Mouse (Mus musculus) intestine, embryonic 15.5 days (tissue): ENCODE results near the gene Zbtb49. TPM values are rescaled to one million over a fixed set of nuclear protein-coding genes. Genes with fewer than 3 reads are reported as not detected.
A peak's percentile ranks its signal among the peaks of the same experiment; 100 is the strongest.

ENCODE experiments used
- ATAC-seq: fragments of 200-750 bp; cut with Nextera tagmentation; 2 replicates; pipeline ENCODE4 v1.8.0; 2017; ENCODE audit warnings: moderate TSS enrichment, moderate library complexity
- H3K27ac ChIP-seq: fragments of 300-500 bp; sonication (generic); 2 replicates; pipeline ENCODE4 v1.5.1; 2015; ENCODE audit warnings: mild to moderate bottlenecking, inconsistent platforms
- H3K27me3 ChIP-seq: fragments of 300-500 bp; sonication (generic); replicated peaks from 2 replicates; pipeline ENCODE4 v1.6.1; 2015; ENCODE audit warnings: inconsistent platforms
- H3K36me3 ChIP-seq: fragments of 300-500 bp; sonication (generic); 2 replicates; pipeline ENCODE4 v1.6.1; 2015; ENCODE audit warnings: inconsistent platforms
- H3K4me1 ChIP-seq: fragments of 300-500 bp; sonication (generic); replicated peaks from 2 replicates; pipeline ENCODE4 v1.6.1; 2015; ENCODE audit warnings: inconsistent platforms
- H3K4me2 ChIP-seq: fragments of 300-500 bp; sonication (generic); replicated peaks from 2 replicates; pipeline ENCODE4 v1.6.1; 2015; ENCODE audit warnings: mild to moderate bottlenecking, inconsistent platforms
- H3K4me3 ChIP-seq: fragments of 300-500 bp; sonication (generic); replicated peaks from 2 replicates; pipeline ENCODE4 v1.5.1; 2015; ENCODE audit warnings: inconsistent platforms
- H3K9ac ChIP-seq: fragments of 300-500 bp; sonication (generic); 2 replicates; pipeline ENCODE4 v1.6.1; 2015; ENCODE audit warnings: inconsistent platforms
- H3K9me3 ChIP-seq: fragments of 300-500 bp; sonication (generic); 2 replicates; pipeline ENCODE4 v1.6.1; 2016; ENCODE audit warnings: inconsistent platforms
- WGBS: fragments of 180-500 bp; shearing (Covaris S2); methylation state at CpG from one replicate; pipeline ENCODE4 v1.1.7; 2015; 5-methylcytosine and 5-hydroxymethylcytosine counted together
- polyA plus RNA-seq: library from polyadenylated mRNA; unstranded; fragments of >200 nt; fragmentation: Nextera tagmentation; extraction: Ambion mirVana; gene quantifications from 2 replicates; pipeline ENCODE4 v1.2.1, GENCODE M21; 2015

Zbtb49 gene
- 9.2 TPM in 2 replicates for polyA plus RNA-seq

GRCm38 (mm10) chr5:38220328-38220912 lies at the start of gene Zbtb49, which contains the start of gene Lyar:
Gene Zbtb49, minus strand, starts transcription at chr5:38220457.
Gene Lyar, plus strand, starts transcription at chr5:38220470.
- Histone ChIP-seq H3K4me3 (peak within 1 kb of the TSS; percentile 93), H3K9ac (peak within 1 kb of the TSS; percentile 87), H3K27me3 (no peaks in the 10 kb centered on the region), H3K36me3 (peaks cover 5% of the 10 kb centered on the region; the same call in 1 of the 2 replicates), H3K4me1 (peaks cover 14% of the 10 kb centered on the region), H3K27ac (peak within 1 kb of the TSS; percentile 42; the same call in 1 of the 2 replicates), H3K9me3 (no peaks in the 10 kb centered on the region), H3K4me2 (peak within 1 kb of the TSS; percentile 84)
- ATAC-seq = peak; percentile 97
- WGBS = under 1% methylated on average over 55 of the region's 55 CpGs

GRCm38 (mm10) chr5:38260107-38260682 lies 39.9 kb upstream of the Zbtb49 start, which contains the start of gene Tmem128:
Gene Tmem128, plus strand, starts transcription at chr5:38260185.
- under 1% methylated on average over 40 of the region's 40 CpGs for WGBS
- peak within 1 kb of the TSS; percentile 68 for H3K9ac ChIP-seq
- H3K27ac ChIP-seq = peak within 1 kb of the TSS; percentile 89
- H3K27me3 ChIP-seq = no peaks in the 10 kb centered on the region
- peak; percentile 88 for ATAC-seq
- peak within 1 kb of the TSS; percentile 80 for H3K4me2 ChIP-seq
- H3K4me1 ChIP-seq = no peaks in the 10 kb centered on the region; the same call in 1 of the 2 replicates
- no peaks in the 10 kb centered on the region for H3K9me3 ChIP-seq
- H3K4me3 ChIP-seq = peak within 1 kb of the TSS; percentile 84
- H3K36me3 ChIP-seq = peaks cover 20% of the 10 kb centered on the region

GRCm38 (mm10) chr5:38259455-38260106 lies 39.3 kb upstream of the Zbtb49 start:
- ATAC-seq = no peak
- WGBS = 41% methylated on average over 9 of the region's 9 CpGs

GRCm38 (mm10) chr5:38258773-38259146 lies 38.5 kb upstream of the Zbtb49 start:
- Histone ChIP-seq H3K27me3 (no peaks in the 10 kb centered on the region), H3K4me2 (no peak overlapping the region), H3K36me3 (peaks cover 11% of the 10 kb centered on the region), H3K9ac (no peak overlapping the region), H3K9me3 (no peaks in the 10 kb centered on the region), H3K27ac (no peak overlapping the region), H3K4me1 (no peaks in the 10 kb centered on the region; the same call in 1 of the 2 replicates), H3K4me3 (no peak overlapping the region)
- ATAC-seq = no peak
- WGBS = 93% methylated on average over 5 of the region's 5 CpGs

More at GRCm38 (mm10) chr5:38259455-38260106, 39.3 kb upstream of the Zbtb49 start:
- peak overlapping the region; percentile 84 for H3K4me3 ChIP-seq
- peak overlapping the region; percentile 89 for H3K27ac ChIP-seq
- no peaks in the 10 kb centered on the region; the same call in 1 of the 2 replicates for H3K4me1 ChIP-seq
- H3K36me3 ChIP-seq = peaks cover 14% of the 10 kb centered on the region
- peak overlapping the region; percentile 68 for H3K9ac ChIP-seq
- H3K9me3 ChIP-seq = no peaks in the 10 kb centered on the region
- H3K27me3 ChIP-seq = no peaks in the 10 kb centered on the region
- H3K4me2 ChIP-seq = peak overlapping the region; percentile 80

- Histone ChIP-seq H3K9ac (no peak overlapping the region), H3K36me3 (peaks cover 6% of the 10 kb centered on the region), H3K27ac (no peak overlapping the region), H3K27me3 (no peaks in the 10 kb centered on the region), H3K4me3 (no peak overlapping the region), H3K4me2 (no peak overlapping the region), H3K9me3 (no peaks in the 10 kb centered on the region), H3K4me1 (no peaks in the 10 kb centered on the region; the same call in 1 of the 2 replicates)
- no peak for ATAC-seq
- WGBS = 86% methylated on average over 8 of the region's 8 CpGs
These were observed 37.9 kb upstream of the Zbtb49 start for GRCm38 (mm10) chr5:38258034-38258772.

- Histone ChIP-seq H3K4me1 (no peaks in the 10 kb centered on the region; the same call in 1 of the 2 replicates), H3K4me3 (no peak overlapping the region), H3K27me3 (no peaks in the 10 kb centered on the region), H3K4me2 (no peak overlapping the region), H3K27ac (no peak overlapping the region), H3K9ac (no peak overlapping the region), H3K36me3 (no peaks in the 10 kb centered on the region), H3K9me3 (no peaks in the 10 kb centered on the region)
- 96% methylated on average over 1 of the region's 1 CpGs for WGBS
- ATAC-seq = no peak
These were observed 36.3 kb upstream of the Zbtb49 start for GRCm38 (mm10) chr5:38256551-38256950.

- Histone ChIP-seq H3K9ac (no peak overlapping the region), H3K9me3 (no peaks in the 10 kb centered on the region), H3K4me2 (no peak overlapping the region), H3K36me3 (no peaks in the 10 kb centered on the region), H3K4me1 (no peaks in the 10 kb centered on the region), H3K27me3 (no peaks in the 10 kb centered on the region), H3K27ac (no peak overlapping the region), H3K4me3 (no peak overlapping the region)
- WGBS = 69% methylated on average over 3 of the region's 3 CpGs
- no peak for ATAC-seq
These were observed 35.4 kb upstream of the Zbtb49 start for GRCm38 (mm10) chr5:38255644-38256043.

- Histone ChIP-seq H3K4me1 (no peaks in the 10 kb centered on the region), H3K9ac (no peak overlapping the region), H3K27ac (no peak overlapping the region), H3K36me3 (no peaks in the 10 kb centered on the region), H3K4me2 (no peak overlapping the region), H3K27me3 (no peaks in the 10 kb centered on the region), H3K4me3 (no peak overlapping the region), H3K9me3 (no peaks in the 10 kb centered on the region)
- ATAC-seq = no peak
- WGBS = 41% methylated on average over 4 of the region's 4 CpGs
These were observed 34.9 kb upstream of the Zbtb49 start for GRCm38 (mm10) chr5:38255195-38255594.

GRCm38 (mm10) chr5:38241966-38242365 lies 21.7 kb upstream of the Zbtb49 start:
- H3K9me3 ChIP-seq = no peaks in the 10 kb centered on the region
- no peaks in the 10 kb centered on the region for H3K27me3 ChIP-seq
- no peaks in the 10 kb centered on the region for H3K4me1 ChIP-seq
- no peaks in the 10 kb centered on the region for H3K36me3 ChIP-seq
- no peak overlapping the region for H3K27ac ChIP-seq
- H3K9ac ChIP-seq = no peak overlapping the region
- WGBS = 85% methylated on average over 6 of the region's 6 CpGs
- ATAC-seq = no peak
- no peak overlapping the region for H3K4me3 ChIP-seq
- H3K4me2 ChIP-seq = no peak overlapping the region

GRCm38 (mm10) chr5:38241473-38241834 lies 21.2 kb upstream of the Zbtb49 start:
- H3K27ac ChIP-seq = no peak overlapping the region
- WGBS = 83% methylated on average over 3 of the region's 3 CpGs
- no peak overlapping the region for H3K4me3 ChIP-seq
- 0 out of 2 replicates have a peak, but pooled peaks have one; percentile 31 for ATAC-seq
- no peaks in the 10 kb centered on the region for H3K27me3 ChIP-seq
- H3K9ac ChIP-seq = no peak overlapping the region
- no peaks in the 10 kb centered on the region for H3K9me3 ChIP-seq
- H3K4me2 ChIP-seq = no peak overlapping the region
- no peaks in the 10 kb centered on the region for H3K36me3 ChIP-seq
- H3K4me1 ChIP-seq = no peaks in the 10 kb centered on the region

- Histone ChIP-seq H3K27me3 (no peaks in the 10 kb centered on the region), H3K4me1 (no peaks in the 10 kb centered on the region), H3K9me3 (no peaks in the 10 kb centered on the region), H3K9ac (no peak overlapping the region), H3K27ac (0 out of 2 replicates have a peak overlapping the region, but pooled peaks have one; percentile 11), H3K4me2 (no peak overlapping the region), H3K4me3 (no peak overlapping the region), H3K36me3 (0 out of 2 replicates have a peak, but pooled peaks cover 4% of the 10 kb centered on the region)
- 39% methylated on average over 5 of the region's 5 CpGs for WGBS
- ATAC-seq = peak; percentile 82
These were observed 20.6 kb upstream of the Zbtb49 start for GRCm38 (mm10) chr5:38240727-38241472.
